Mouse (Mus musculus) telencephalon, adult 2 months (tissue): Measurements from ENCODE around the gene Baz1a.

Experiments used
- DNase-seq: peaks from one replicate; pipeline ENCODE4 v3.0.0-alpha.2; 2011; ENCODE audit warnings: low read depth, low spot score

Gene Baz1a

DNA sequence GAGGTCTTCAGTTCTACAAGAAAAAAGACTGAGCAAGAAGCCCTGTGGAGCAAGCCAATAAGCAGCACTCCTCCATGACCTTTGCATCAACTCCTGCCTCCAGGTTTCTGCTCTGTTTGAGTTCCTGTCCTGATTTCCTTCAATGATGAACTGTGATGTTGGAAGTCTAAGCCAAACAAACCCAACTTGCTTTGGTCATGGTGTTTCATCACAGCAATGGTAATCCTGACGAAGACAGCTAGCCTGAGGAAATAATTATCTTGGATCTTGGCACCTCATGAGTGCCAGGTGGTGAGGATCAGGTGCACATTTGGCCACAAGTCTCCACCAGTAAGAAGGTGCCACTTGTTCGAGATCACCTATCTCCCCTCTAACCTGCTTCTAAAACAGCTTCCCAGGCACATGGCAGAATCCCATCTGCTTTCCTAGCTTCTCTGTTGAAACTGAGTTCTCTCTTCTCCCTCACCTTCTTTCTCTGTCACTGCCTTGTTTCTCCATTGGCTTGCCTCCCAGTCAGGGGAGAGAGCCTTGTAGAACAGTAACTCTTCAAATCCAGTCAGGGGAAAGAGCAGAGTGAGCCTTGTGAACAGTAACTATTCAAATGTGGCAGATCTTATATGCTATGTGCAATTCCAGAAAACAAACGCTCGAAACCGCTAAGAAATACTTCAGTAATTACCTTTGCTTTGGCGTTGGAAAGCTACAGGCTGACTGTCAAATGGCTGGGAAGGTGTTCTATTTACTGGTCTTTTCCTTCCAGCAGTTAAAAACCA is at the start of gene Baz1a:
Baz1a (minus strand) TSS at position 723 of the 773 bp plus-strand sequence.
- no peak for DNase-seq

DNA sequence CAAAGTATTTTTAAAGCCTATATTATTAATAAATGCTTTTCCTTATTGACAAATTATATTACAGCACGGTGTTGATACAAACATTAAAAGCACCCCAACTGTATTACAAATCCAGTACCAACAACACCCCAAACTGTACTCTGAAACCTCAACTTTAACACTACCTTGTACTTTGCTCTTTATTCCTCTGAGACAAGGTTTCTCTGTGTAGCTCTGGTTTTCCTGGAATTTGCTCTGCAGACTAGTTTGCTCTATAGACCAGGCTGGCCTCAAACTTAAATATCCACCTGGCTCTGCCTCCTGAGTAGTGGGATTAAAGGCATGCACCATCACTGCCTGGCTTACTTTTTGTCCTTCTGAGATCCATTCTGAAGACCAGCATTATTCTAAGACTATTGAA is 48.0 kb upstream of the Baz1a start:
- DNase-seq: no peak

DNA sequence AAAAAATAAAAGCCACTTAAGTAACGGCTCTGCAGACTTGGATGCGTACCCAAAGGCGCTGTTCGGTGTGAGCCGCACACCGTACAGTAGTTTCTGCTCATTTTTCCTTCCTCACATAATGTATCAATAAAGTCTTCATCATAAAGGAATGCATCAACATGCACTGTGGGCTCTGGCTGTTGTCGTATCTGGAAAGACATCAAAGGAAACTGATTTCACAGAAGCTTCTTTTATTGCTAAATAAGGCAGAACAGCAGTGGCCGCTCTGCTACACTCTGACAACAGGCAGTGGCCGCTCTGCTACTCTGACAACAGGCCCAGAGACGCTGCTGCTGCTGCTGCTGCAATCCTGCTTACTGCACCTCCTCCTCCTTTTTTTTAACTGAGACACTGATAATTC is 46.9 kb upstream of the Baz1a start:
- no peak for DNase-seq

DNA sequence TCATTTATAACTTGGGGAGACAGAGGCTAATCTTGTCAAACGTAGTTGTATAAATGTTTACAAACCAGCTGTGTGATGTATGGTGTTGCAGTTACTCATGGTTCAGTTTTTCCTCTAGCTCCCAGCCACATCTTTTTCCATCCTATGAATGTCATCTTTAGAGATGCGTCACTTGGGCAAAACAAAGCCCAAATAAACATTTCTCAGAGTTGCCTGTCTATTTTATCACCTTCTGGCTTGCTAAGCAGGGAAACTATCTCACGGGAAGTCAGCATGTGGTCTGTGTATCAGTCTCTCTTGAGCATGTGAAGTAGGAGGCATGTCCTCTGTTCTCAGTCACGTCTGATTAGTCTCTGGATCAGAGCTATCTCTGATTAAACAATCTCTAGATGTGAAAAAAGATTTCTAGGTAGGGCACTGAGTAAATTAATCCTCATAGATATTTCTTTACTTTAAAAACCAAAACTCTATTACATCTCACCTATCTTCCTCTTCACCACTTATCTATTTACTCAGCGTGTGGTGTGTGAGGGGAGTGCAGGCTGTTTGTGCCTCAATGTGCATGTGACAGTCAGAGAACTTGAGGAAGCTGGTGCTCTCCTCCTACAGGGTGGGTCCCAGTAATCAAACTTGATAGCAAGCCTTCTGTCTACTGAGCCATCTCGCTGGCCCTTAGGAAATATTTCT is 46.2 kb upstream of the Baz1a start:
- DNase-seq: no peak

DNA sequence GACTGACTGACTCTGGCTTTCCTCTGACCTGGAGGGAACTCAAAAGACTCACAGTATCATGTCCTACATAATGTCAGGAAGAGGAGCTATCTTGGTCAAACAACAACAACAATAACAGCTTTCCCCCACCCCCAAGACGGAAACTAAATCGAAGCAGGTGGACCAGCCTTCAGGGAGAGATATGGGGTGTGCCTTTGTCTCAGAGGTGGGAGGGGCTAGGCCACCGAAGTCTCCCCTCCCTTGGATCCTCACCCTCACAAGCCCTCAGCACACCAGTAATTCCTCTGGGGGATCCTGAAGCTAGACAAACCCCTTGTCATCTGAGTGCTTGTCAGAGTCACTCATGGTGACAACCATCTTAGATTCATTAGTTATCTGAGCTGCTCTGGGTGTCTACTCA is 45.7 kb upstream of the Baz1a start:
- no peak for DNase-seq

DNA sequence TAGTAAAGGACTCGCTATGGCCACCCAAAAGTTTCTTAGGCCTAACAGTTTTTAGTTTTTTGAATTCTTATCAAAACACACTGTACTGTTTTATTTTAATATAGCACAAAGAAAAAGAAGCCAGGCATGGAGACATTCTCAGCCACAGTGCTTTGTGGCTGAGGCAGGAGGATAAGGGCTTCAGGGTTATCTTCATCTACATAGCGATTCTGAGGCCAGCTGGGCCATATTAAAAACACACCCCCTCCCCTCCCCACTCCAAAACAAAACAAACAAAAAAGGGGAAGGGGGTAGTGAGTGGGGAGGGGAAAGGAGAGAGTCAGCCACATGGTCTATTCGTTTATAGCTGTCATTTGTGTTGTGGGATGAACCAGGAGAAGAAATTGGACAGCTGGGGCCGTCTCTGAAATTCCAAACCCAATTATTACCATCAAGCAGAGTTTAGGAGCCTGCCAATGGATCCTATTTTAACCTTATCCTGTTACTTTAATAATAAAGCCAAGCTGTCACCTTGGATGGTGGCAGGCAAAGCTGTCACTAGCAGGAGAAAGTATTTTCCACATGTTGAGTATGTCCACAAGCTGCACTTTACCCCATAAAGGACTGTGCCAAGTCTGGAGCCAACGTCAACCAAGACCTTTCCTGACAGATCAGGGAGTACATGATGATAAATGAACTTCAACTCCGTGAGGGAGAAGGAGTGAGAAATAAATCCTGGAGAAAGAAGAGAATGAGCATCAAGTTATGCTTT is 44.9 kb upstream of the Baz1a start:
- no peak for DNase-seq

DNA sequence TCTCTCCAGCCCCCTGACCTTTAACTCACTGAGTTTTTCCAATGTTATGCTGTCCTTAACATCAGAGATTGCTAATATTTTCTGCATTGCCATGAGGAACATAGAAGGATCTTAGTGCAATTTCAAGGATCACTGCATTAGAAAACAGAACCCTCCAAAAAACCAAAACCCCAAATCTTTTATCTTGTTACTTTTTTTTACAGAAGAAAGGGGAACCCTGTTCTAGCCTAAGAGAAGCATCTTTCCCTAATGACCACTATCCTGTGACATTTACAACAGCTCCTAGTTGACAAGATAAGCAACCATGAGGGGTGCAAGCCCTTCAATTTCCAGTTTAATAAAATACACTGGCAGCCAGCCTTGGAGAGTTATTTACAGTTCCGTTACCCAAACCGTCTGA is 42.6 kb upstream of the Baz1a start:
- DNase-seq: no peak

DNA sequence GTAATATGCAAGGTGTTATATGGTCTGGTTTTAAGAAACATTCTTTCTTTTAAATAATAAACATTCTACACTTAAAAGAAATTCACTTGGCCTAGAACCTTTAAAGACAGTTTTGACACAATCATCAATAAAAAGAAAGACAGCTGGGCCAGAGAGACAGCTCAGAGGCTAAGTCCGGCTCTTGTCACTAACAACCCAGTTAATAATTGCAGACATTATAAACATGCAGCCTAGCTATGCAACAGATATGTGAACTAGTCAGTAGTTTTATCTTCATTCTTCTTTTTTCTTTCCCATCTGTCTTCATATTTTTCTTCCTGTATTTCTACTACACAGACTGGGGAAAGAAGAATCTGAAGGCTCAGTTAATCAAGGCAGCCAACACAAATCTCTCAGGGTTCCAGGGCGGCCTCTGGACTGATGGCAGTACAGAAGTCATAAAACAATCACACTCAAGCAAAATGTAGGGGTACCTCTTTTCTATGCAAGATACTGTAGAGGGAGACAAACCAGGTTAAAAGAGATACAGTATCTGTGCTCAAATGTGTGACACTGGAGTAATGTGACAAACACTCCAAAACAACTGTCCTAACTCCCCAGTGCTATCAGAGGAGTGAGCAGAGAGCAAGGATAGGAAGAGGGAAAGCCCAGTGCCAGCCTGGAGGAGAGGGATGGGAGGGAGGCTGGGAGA is 40.5 kb upstream of the Baz1a start:
- no peak for DNase-seq

DNA sequence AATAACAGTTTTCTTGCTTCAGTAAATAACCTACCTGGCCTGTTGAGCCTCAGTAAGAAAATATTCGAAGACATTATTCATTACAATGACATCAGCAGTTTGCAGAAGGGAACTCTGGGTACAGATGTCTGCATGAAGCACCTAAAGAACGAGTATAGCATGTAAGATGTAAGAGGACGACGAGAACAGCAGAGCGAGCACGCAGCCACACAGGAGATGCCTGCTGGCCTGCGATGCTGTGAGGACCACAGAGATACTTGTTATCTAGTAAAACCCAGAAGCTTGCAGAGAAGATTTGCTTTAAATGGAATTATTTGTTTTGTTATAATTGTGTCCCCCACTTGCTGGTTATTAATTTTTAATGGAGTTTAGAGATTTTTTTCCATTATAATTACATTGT is 39.1 kb upstream of the Baz1a start:
- no peak for DNase-seq

DNA sequence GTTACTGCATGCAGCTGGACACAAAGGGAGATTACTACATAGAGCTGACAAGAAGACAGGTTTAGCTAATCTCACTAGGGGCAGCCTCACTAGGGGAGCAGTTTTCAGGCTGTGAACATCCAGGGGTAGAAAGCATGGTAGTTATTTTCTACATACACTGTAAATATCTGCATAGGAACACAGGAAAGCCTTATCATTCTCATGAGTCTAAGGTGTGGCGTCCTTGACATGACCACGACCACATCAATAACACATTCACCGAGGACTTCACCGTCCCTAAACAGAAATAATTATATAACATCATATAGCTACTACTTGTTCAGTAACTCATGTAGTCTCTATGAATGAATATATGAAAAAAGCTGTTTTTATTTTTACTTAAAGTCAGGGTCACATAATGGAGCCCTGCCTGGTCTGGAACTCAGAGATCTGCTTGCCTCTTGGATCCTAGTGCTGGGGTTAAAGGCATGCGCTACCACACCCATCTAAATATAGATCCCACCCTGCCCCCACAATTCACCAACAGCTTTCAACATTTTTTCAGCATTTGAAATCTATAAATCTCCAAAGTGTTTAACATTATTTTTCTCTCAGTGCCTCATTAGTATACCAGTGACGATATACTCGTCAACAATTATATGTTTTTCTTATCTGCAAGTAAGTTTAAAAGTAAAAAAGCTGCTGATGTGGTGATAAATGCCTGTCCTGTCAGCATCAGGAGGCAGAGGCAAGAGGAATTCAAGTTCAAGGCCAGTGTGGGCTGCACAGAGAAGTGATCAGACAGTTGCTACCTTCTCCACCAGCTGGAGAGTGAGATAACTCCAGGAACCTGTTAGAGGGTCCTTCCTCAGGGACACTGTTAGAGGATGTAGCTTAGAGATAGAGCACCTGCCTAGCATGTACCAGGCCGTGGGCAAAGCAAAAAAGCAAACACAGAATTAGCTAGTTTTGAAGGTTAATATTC is 37.3 kb upstream of the Baz1a start:
- no peak for DNase-seq

DNA sequence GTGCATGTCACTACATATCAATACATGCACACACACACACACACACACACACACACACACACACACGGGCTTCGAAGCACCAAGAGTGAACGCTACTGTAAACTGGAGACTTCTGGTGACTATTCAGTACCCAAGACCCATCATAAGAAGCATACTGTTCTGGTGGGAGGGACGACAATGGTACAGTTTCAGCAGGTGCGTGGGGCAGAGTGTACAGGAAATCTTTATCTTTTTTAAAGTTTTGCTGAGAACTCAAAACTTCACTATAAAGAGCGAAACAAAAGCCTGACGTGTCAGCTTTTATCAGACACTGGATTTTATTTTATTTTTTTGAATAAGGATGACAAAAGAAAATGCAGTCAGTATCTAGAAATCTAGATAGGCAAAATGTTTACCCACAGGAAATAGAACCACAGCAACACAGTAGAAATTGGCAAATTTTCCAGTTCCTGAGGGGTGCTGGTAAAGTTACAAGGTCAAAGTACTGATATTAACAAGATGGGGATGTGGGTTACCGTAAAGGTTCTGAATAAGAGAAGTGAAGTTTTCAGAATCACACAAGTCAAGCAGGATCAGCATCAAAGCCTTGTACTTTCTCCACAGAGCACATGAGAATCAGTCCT is 35.7 kb upstream of the Baz1a start:
- no peak for DNase-seq

DNA sequence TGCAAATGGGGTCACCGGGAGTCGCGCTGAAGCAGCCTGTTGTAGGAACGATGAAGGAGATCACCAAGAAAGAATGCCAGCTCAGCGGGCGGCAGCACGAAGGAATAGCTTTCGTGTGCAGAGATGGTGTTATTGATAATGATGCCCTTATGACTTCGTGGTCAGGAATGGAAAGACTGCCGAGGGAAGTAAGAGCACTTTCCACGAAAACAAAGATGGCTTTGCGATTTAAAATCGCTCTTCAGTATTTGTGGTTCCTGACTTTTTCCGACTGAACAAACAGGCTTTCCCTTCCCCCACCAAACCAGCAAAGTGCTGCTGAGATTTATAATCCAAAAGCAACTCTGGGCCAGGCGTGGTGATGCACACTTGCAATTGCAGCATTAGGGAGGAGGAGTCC is 26.9 kb upstream of the Baz1a start:
- no peak for DNase-seq

DNA sequence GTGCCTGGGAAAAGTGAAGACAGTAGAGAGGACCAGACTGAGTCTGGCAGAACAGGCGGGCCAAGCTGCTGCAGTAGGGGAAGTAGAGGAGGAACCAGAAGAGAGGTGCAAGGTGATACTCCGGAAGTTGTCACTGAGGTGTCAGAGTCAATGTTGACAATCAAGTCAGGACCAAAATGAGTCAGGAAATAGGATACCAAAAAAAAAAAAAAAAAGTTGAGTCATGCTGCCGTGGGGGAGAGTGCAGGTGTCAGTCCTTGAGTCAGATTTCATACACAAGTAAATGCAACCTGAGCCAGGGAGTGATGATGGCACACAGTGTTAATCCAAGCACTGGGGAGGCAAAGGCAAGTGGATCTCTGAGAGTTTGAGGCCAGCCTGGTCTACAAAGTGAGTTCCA is 12.9 kb upstream of the Baz1a start:
- DNase-seq: no peak

DNA sequence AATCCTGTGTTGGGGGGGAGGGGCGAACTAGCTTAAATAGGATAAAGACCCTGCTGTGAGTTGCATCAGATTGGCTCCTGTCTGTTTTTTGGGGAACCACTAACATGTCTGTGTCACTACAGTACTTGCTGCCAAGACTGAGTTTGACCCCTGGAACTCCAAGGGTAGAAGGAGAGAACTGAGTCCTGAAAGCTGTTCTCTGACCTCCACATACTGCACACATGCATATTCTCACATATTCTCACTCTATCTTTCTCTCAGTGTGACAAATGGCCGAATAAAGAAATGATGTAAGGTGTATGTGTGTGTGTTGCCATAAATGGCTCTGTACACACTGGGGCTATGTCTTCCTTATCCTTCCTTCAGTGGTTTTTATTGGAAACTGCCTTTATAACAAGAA is 9.1 kb upstream of the Baz1a start:
- no peak for DNase-seq

DNA sequence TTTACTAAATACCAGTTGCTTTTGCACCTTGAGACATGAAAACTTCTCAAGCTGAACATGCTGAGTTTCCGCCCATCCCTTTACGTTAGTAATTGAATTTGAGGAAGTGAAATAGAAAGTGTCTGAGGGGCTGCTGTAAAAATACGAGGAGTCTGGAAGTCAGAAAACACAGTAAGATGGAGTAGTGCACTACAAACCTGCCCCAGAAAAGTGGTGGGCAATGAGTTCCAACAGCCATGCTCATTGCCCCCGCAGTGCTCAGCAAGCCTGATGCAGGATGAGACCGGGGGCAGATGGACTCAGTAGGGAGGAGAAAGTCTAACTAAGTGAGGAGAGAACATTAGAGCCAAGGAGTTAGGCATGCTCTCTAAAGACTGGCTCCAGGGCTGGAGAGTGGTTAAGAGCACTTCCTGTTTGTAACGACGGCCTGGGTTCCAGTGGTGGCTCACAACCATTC is 5.3 kb upstream of the Baz1a start:
- no peak for DNase-seq

DNA sequence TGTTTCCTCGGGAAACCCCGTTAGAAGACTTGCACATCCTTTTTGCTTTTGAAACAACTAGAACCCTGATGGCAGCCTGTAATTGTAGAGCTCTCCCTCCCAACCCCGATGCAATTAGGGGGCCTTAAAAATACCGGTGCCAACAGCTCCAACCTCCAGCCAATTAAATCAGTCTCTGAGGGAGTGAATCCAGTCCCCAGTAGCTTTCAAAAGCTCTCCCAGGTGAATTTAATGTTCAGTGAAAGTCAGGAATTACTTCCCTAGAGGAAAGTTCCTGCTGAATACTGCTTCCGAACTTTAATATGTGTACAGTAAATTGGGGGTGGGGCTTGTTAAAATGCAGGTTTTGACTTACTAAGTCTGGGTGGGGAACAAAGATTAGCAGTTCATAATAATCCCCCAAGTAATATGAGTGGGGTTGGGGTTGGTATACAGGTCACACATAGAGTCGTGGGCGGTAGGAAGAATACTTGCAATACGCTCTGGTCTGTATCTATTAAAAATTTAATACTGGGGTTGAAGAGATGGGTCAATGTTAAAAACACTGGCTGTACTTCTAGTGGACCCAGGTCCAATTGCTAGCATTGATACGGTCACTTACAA is 3.1 kb upstream of the Baz1a start:
- DNase-seq: no peak

DNA sequence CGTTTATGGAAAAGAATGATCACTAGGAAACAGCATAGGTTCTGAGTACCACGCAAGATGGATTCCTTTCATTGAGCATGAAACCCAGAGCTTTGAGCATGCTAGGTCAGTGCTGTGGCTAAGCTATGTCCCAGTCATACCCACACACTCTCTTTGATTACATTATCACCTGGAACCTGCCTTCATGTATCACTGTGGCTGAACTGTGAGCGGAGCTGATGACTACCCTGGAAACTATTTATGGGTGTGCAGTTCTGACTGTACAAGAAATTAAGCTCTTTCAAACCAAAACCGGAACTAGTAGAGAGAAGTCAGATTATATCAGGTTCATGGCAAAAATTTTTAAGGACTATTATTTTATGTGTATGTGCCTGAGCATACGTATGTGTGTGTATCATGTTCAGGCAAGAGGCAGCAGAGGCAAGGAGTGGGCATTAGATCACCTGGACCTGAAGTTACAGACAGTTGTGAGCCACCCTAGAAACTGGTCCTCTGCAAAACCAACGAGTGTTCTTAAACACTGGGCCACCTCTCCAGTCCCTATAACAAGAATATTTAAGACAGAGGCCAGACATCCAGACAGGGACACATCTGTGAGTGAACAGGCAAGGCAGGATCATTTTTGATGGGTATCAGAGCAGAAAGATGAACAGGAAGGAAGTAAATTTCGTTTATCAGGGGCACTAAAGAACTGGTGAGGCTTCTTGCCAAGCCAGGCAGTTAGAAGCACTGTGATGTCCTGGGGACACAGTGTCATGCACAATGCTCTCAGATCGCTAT is 2.4 kb upstream of the Baz1a start:
- no peak for DNase-seq

DNA sequence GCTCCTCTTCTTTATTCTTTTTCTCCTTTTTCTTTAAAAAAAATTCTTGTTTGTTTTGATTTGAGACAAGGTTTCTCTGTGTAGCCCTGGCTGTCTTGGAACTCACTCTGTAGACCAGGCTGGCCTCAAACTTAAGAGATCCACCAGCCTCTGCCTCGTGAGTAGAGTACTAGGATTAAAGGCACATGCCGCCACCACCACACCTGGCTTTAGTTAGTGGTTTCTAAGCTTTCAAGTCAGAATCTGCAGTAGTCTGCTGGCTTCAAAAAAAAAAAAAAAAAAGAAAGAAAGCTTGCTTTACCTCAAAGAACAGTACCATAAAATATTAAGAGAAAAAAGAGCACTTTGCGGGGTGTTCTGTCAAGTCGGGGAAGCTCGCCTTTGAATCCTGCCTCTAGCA is 1.3 kb upstream of the Baz1a start:
- no peak for DNase-seq

DNA sequence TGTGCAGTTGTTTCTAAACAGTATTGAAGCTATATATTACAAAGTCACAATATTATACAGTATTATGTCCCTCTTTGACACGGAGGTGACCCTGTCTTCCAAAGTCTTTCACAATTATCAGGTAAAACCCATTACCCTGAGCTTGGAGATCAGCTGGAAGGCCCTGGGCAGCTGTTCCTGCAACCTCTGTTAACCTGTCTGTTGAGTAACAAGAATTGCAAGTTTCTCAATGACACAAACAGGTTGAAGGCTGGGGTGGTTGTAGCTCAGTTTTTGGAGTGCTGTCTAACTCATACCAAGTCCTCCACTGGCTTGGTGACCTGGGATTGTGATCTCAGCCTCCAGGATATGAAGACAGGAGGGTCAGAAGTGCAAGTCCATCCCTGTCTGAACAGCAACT is 1.1 kb downstream of the Baz1a start:
- DNase-seq: no peak
